Mouse (Mus musculus): ENCODE measurements at regions not wholly inside any gene's neighbourhood (a gene's known extent, or its start where the extent isn't known, plus 50 kb on each side); places are given as distances from the start of the nearest gene placed in this dataset.

- Histone ChIP-seq H3K36me3 (no peaks in the 10 kb centered on the region), H3K9ac (replicated peaks) (no peak overlapping the region), H3K4me2 (no peak overlapping the region), H3K9me3 (replicated peaks) (no peaks in the 10 kb centered on the region), H3K4me1 (0 out of 2 replicates have a peak, but pooled peaks cover 3% of the 10 kb centered on the region), H3K27ac (replicated peaks) (no peak overlapping the region), H3K4me3 (replicated peaks) (no peak overlapping the region), H3K27me3 (replicated peaks) (no peaks in the 10 kb centered on the region)
- ATAC-seq (ENCODE audit: low FRiP score), result no peak
- WGBS, result 68% methylated on average over 7 of the region's 7 CpGs
These were observed 144.2 kb upstream of the Dkk2 start for GRCm38 (mm10) chr3:131940896-131941295.

- H3K4me3 ChIP-seq (replicated peaks), result no peak overlapping the region
- peak overlapping the region; percentile 29 for H3K4me2 ChIP-seq
- WGBS, result 64% methylated on average over 24 of the region's 24 CpGs
- H3K9me3 ChIP-seq (replicated peaks), result no peaks in the 10 kb centered on the region
- no peak overlapping the region for H3K27ac ChIP-seq (replicated peaks)
- no peak overlapping the region for H3K9ac ChIP-seq (replicated peaks)
- H3K4me1 ChIP-seq, result 0 out of 2 replicates have a peak, but pooled peaks cover 3% of the 10 kb centered on the region
- H3K27me3 ChIP-seq (replicated peaks), result no peaks in the 10 kb centered on the region
- no peaks in the 10 kb centered on the region for H3K36me3 ChIP-seq
- ATAC-seq (ENCODE audit: low FRiP score), result no peak
These were observed 142.9 kb upstream of the Dkk2 start for GRCm38 (mm10) chr3:131941961-131942753.

- H3K4me2 ChIP-seq, result no peak overlapping the region
- WGBS, result 91% methylated on average over 7 of the region's 7 CpGs
- H3K27ac ChIP-seq (replicated peaks), result no peak overlapping the region
- H3K36me3 ChIP-seq, result no peaks in the 10 kb centered on the region
- H3K27me3 ChIP-seq (replicated peaks), result no peaks in the 10 kb centered on the region
- H3K4me1 ChIP-seq, result 0 out of 2 replicates have a peak, but pooled peaks cover 3% of the 10 kb centered on the region
- no peaks in the 10 kb centered on the region for H3K9me3 ChIP-seq (replicated peaks)
- no peak for ATAC-seq (ENCODE audit: low FRiP score)
- no peak overlapping the region for H3K4me3 ChIP-seq (replicated peaks)
- H3K9ac ChIP-seq (replicated peaks), result no peak overlapping the region
These were observed 141.7 kb upstream of the Dkk2 start for GRCm38 (mm10) chr3:131943436-131943835.

GRCm38 (mm10) chr3:131955771-131956170, 129.3 kb upstream of the Dkk2 start:
- H3K4me3 ChIP-seq (replicated peaks), result no peak overlapping the region
- no peak overlapping the region for H3K9ac ChIP-seq (replicated peaks)
- no peaks in the 10 kb centered on the region for H3K9me3 ChIP-seq (replicated peaks)
- no peak for ATAC-seq (ENCODE audit: low FRiP score)
- no peaks in the 10 kb centered on the region for H3K4me1 ChIP-seq
- no peaks in the 10 kb centered on the region for H3K36me3 ChIP-seq
- WGBS, result 96% methylated on average over 11 of the region's 11 CpGs
- no peak overlapping the region for H3K4me2 ChIP-seq
- H3K27me3 ChIP-seq (replicated peaks), result no peaks in the 10 kb centered on the region
- H3K27ac ChIP-seq (replicated peaks), result no peak overlapping the region

GRCm38 (mm10) chr3:131960636-131961035, 124.5 kb upstream of the Dkk2 start:
- no peak for ATAC-seq (ENCODE audit: low FRiP score)
- Histone ChIP-seq H3K4me1 (no peaks in the 10 kb centered on the region), H3K27ac (replicated peaks) (no peak overlapping the region), H3K27me3 (replicated peaks) (no peaks in the 10 kb centered on the region), H3K4me3 (replicated peaks) (no peak overlapping the region), H3K9ac (replicated peaks) (no peak overlapping the region), H3K4me2 (no peak overlapping the region), H3K9me3 (replicated peaks) (no peaks in the 10 kb centered on the region), H3K36me3 (no peaks in the 10 kb centered on the region)
- WGBS, result 97% methylated on average over 1 of the region's 1 CpGs

- Histone ChIP-seq H3K36me3 (no peaks in the 10 kb centered on the region), H3K9ac (replicated peaks) (no peak overlapping the region), H3K4me2 (no peak overlapping the region), H3K9me3 (replicated peaks) (no peaks in the 10 kb centered on the region), H3K4me3 (replicated peaks) (no peak overlapping the region), H3K27ac (replicated peaks) (no peak overlapping the region), H3K4me1 (no peaks in the 10 kb centered on the region), H3K27me3 (replicated peaks) (no peaks in the 10 kb centered on the region)
- no peak for ATAC-seq (ENCODE audit: low FRiP score)
These were observed 123.5 kb upstream of the Dkk2 start for GRCm38 (mm10) chr3:131961571-131961970.

- no peak overlapping the region for H3K4me2 ChIP-seq
- no peak overlapping the region for H3K9ac ChIP-seq (replicated peaks)
- no peaks in the 10 kb centered on the region for H3K27me3 ChIP-seq (replicated peaks)
- H3K36me3 ChIP-seq, result no peaks in the 10 kb centered on the region
- no peaks in the 10 kb centered on the region for H3K9me3 ChIP-seq (replicated peaks)
- H3K4me1 ChIP-seq, result no peaks in the 10 kb centered on the region
- WGBS, result 80% methylated on average over 2 of the region's 2 CpGs
- H3K27ac ChIP-seq (replicated peaks), result no peak overlapping the region
- no peak overlapping the region for H3K4me3 ChIP-seq (replicated peaks)
- ATAC-seq (ENCODE audit: low FRiP score), result no peak
These were observed 122.2 kb upstream of the Dkk2 start for GRCm38 (mm10) chr3:131962870-131963269.

GRCm38 (mm10) chr3:131964952-131965351, 120.1 kb upstream of the Dkk2 start:
- H3K27ac ChIP-seq (replicated peaks), result no peak overlapping the region
- H3K4me1 ChIP-seq, result no peaks in the 10 kb centered on the region
- H3K9me3 ChIP-seq (replicated peaks), result no peaks in the 10 kb centered on the region
- no peak for ATAC-seq (ENCODE audit: low FRiP score)
- no peak overlapping the region for H3K4me3 ChIP-seq (replicated peaks)
- no peaks in the 10 kb centered on the region for H3K27me3 ChIP-seq (replicated peaks)
- 86% methylated on average over 9 of the region's 9 CpGs for WGBS
- no peak overlapping the region for H3K4me2 ChIP-seq
- no peaks in the 10 kb centered on the region for H3K36me3 ChIP-seq
- H3K9ac ChIP-seq (replicated peaks), result no peak overlapping the region

GRCm38 (mm10) chr3:131965456-131966160, 119.5 kb upstream of the Dkk2 start:
- no peak overlapping the region for H3K9ac ChIP-seq (replicated peaks)
- H3K4me3 ChIP-seq (replicated peaks), result no peak overlapping the region
- H3K36me3 ChIP-seq, result no peaks in the 10 kb centered on the region
- H3K4me2 ChIP-seq, result no peak overlapping the region
- H3K4me1 ChIP-seq, result no peaks in the 10 kb centered on the region
- WGBS, result 93% methylated on average over 9 of the region's 9 CpGs
- H3K27me3 ChIP-seq (replicated peaks), result no peaks in the 10 kb centered on the region
- H3K9me3 ChIP-seq (replicated peaks), result no peaks in the 10 kb centered on the region
- no peak overlapping the region for H3K27ac ChIP-seq (replicated peaks)
- no peak for ATAC-seq (ENCODE audit: low FRiP score)

- WGBS, result 87% methylated on average over 11 of the region's 11 CpGs
- no peak overlapping the region for H3K4me2 ChIP-seq
These were observed 117.8 kb upstream of the Dkk2 start for GRCm38 (mm10) chr3:131967288-131967687.

GRCm38 (mm10) chr3:131970827-131971226, 114.3 kb upstream of the Dkk2 start:
- H3K9me3 ChIP-seq (replicated peaks), result no peaks in the 10 kb centered on the region
- no peak overlapping the region for H3K4me3 ChIP-seq (replicated peaks)
- H3K9ac ChIP-seq (replicated peaks), result no peak overlapping the region
- H3K27ac ChIP-seq (replicated peaks), result no peak overlapping the region
- no peak for ATAC-seq (ENCODE audit: low FRiP score)
- no peaks in the 10 kb centered on the region for H3K27me3 ChIP-seq (replicated peaks)
- no peaks in the 10 kb centered on the region for H3K4me1 ChIP-seq
- H3K36me3 ChIP-seq, result no peaks in the 10 kb centered on the region
- H3K4me2 ChIP-seq, result no peak overlapping the region
- 91% methylated on average over 1 of the region's 1 CpGs for WGBS

More at GRCm38 (mm10) chr3:131967288-131967687, 117.8 kb upstream of the Dkk2 start:
- no peak for ATAC-seq (ENCODE audit: low FRiP score)
- H3K9me3 ChIP-seq (replicated peaks), result no peaks in the 10 kb centered on the region
- no peaks in the 10 kb centered on the region for H3K36me3 ChIP-seq
- no peak overlapping the region for H3K27ac ChIP-seq (replicated peaks)
- no peaks in the 10 kb centered on the region for H3K4me1 ChIP-seq
- H3K9ac ChIP-seq (replicated peaks), result no peak overlapping the region
- H3K27me3 ChIP-seq (replicated peaks), result no peaks in the 10 kb centered on the region
- no peak overlapping the region for H3K4me3 ChIP-seq (replicated peaks)
